Mouse (Mus musculus): ENCODE measurements around the gene Kcnip3.

GRCm38 (mm10) chr2:127481841-127482532, 39.9 kb downstream of the Kcnip3 start:
- TF ChIP-seq TCF12 (IDR thresholded peaks at IDR 0.05; ENCODE audit: insufficient read depth, poor library complexity, severe bottlenecking) (no peak), POLR2A (IDR thresholded peaks at IDR 0.05; ENCODE audit: insufficient read length, low read depth) (peak; percentile 39)
